Mouse (Mus musculus) megakaryocyte, embryonic 14.5 days (primary cell): ENCODE measurements around the gene Hoxa10. TPM values are rescaled to one million over a fixed set of nuclear protein-coding genes. Genes with fewer than 3 reads are reported as not detected.

Experiments used
- H3K27me3 ChIP-seq: replicated peaks from 2 replicates; pipeline ENCODE3; 2012; ENCODE audit warnings: inconsistent platforms
- H3K36me3 ChIP-seq: replicated peaks from 2 replicates; pipeline ENCODE3; 2012; ENCODE audit warnings: low read length, inconsistent platforms, mixed read lengths
- H3K4me1 ChIP-seq: 2 replicates; pipeline ENCODE4 v1.6.1; 2012; ENCODE audit warnings: inconsistent platforms
- H3K4me3 ChIP-seq: replicated peaks from 2 replicates; pipeline ENCODE3; 2012; ENCODE audit warnings: moderate library complexity, mild to moderate bottlenecking, inconsistent platforms
- H3K9me3 ChIP-seq: 2 replicates; pipeline ENCODE4 v1.6.1; 2012; ENCODE audit warnings: inconsistent platforms
- FLI1 ChIP-seq: IDR thresholded peaks from 2 replicates; pipeline ENCODE4 v1.6.1; 2012; ENCODE audit warnings: low read length, inconsistent platforms, mixed read lengths
- GATA1 ChIP-seq: IDR thresholded peaks from 3 replicates; pipeline ENCODE4 v1.6.1; 2012; ENCODE audit warnings: mixed read lengths, low read length, inconsistent platforms, borderline replicate concordance
- polyA plus RNA-seq: library from polyadenylated mRNA; stranded (reverse); fragments of >175 nt; gene quantifications from 2 replicates; pipeline ENCODE4 v1.2.3, GENCODE M21; 2012; ENCODE audit warnings: low replicate concordance; ENCODE audit not compliant: insufficient read depth

The Hoxa10 gene
- polyA plus RNA-seq, 1 experiment = 0.10 TPM

GRCm38 (mm10) chr6:52212556-52213118 lies 28.0 kb downstream of the Hoxa10 start:
- Histone ChIP-seq H3K4me3 (peak overlapping the region; percentile 97), H3K36me3 (no peaks in the 10 kb centered on the region), H3K9me3 (peaks cover 12% of the 10 kb centered on the region; the same call in 1 of the 2 replicates), H3K27me3 (peaks cover 91% of the 10 kb centered on the region), H3K4me1 (peaks cover 58% of the 10 kb centered on the region)
- TF ChIP-seq FLI1 (no peak), GATA1 (no peak)

GRCm38 (mm10) chr6:52211961-52212360 lies 28.7 kb downstream of the Hoxa10 start:
- H3K9me3 ChIP-seq = peaks cover 12% of the 10 kb centered on the region; the same call in 1 of the 2 replicates
- TF ChIP-seq GATA1 = no peak
- no peak for TF ChIP-seq FLI1
- H3K4me1 ChIP-seq = peaks cover 51% of the 10 kb centered on the region
- peaks cover 91% of the 10 kb centered on the region for H3K27me3 ChIP-seq
- H3K4me3 ChIP-seq = peak overlapping the region; percentile 97
- H3K36me3 ChIP-seq = no peaks in the 10 kb centered on the region

GRCm38 (mm10) chr6:52211170-52211935 lies 29.3 kb downstream of the Hoxa10 start:
- H3K27me3 ChIP-seq = peaks cover 90% of the 10 kb centered on the region
- H3K4me3 ChIP-seq = peak overlapping the region; percentile 97
- peaks cover 14% of the 10 kb centered on the region for H3K9me3 ChIP-seq

GRCm38 (mm10) chr6:52209685-52210046 lies 31.0 kb downstream of the Hoxa10 start:
- TF ChIP-seq FLI1 (no peak), GATA1 (no peak)
- H3K27me3 ChIP-seq = peaks cover 84% of the 10 kb centered on the region
- peak overlapping the region; percentile 65 for H3K4me3 ChIP-seq
- H3K36me3 ChIP-seq = peaks cover 19% of the 10 kb centered on the region
- peaks cover 31% of the 10 kb centered on the region for H3K9me3 ChIP-seq
- H3K4me1 ChIP-seq = peaks cover 36% of the 10 kb centered on the region

More at GRCm38 (mm10) chr6:52211170-52211935, 29.3 kb downstream of the Hoxa10 start:
- Histone ChIP-seq H3K4me1 (peaks cover 45% of the 10 kb centered on the region), H3K36me3 (peaks cover 2% of the 10 kb centered on the region)
- no peak for TF ChIP-seq FLI1
- no peak for TF ChIP-seq GATA1

- H3K9me3 ChIP-seq = peaks cover 37% of the 10 kb centered on the region
- peaks cover 36% of the 10 kb centered on the region for H3K4me1 ChIP-seq
- H3K36me3 ChIP-seq = peaks cover 25% of the 10 kb centered on the region
- peaks cover 78% of the 10 kb centered on the region for H3K27me3 ChIP-seq
- peak overlapping the region; percentile 10 for H3K4me3 ChIP-seq
- TF ChIP-seq FLI1 (no peak), GATA1 (no peak)
Measured at GRCm38 (mm10) chr6:52208868-52209684, 31.6 kb downstream of the Hoxa10 start.

- peaks cover 77% of the 10 kb centered on the region for H3K27me3 ChIP-seq
- H3K4me1 ChIP-seq = peaks cover 30% of the 10 kb centered on the region
- no peak for TF ChIP-seq FLI1
- no peak for TF ChIP-seq GATA1
- H3K36me3 ChIP-seq = peaks cover 26% of the 10 kb centered on the region
- H3K9me3 ChIP-seq = peaks cover 45% of the 10 kb centered on the region
- H3K4me3 ChIP-seq = peak within 1 kb of the TSS; percentile 10
Measured at GRCm38 (mm10) chr6:52208072-52208867, 32.4 kb downstream of the Hoxa10 start, which contains the start of gene Hoxa6. Hoxa6 (minus strand) TSS chr6:52208722.

GRCm38 (mm10) chr6:52207684-52207976 lies 33.0 kb downstream of the Hoxa10 start:
- H3K4me3 ChIP-seq = no peak overlapping the region
- TF ChIP-seq FLI1 (no peak), GATA1 (no peak)
- peaks cover 72% of the 10 kb centered on the region for H3K27me3 ChIP-seq
- peaks cover 51% of the 10 kb centered on the region for H3K9me3 ChIP-seq
- H3K36me3 ChIP-seq = peaks cover 26% of the 10 kb centered on the region
- H3K4me1 ChIP-seq = peaks cover 24% of the 10 kb centered on the region

GRCm38 (mm10) chr6:52206882-52207683 lies 33.6 kb downstream of the Hoxa10 start:
- H3K27me3 ChIP-seq = peaks cover 67% of the 10 kb centered on the region
- H3K4me1 ChIP-seq = peaks cover 18% of the 10 kb centered on the region
- H3K4me3 ChIP-seq = no peak overlapping the region
- peaks cover 26% of the 10 kb centered on the region for H3K36me3 ChIP-seq
- no peak for TF ChIP-seq GATA1
- H3K9me3 ChIP-seq = peaks cover 51% of the 10 kb centered on the region
